Mouse (Mus musculus): ENCODE results near the gene Capn1.

The Capn1 gene

DNA sequence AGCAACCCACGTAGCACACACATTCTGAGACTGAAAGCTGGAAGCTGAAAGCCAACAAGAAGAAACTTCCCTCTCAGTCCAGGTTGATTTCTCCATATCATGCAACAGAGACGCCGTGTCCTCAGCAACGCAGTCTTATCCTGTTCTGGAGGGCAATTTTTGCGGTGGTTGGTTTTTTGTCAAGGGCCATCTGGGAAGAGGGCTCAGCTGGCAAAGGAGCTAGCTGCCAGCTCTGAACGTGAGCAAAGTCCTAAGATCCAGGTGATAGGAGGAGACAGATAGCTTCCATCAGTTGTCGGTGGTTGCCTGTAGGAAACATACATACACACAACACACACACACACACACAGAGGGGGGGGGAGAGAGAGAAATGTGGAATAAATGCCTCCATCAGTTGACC lies 22.6 kb upstream of the Capn1 start:
- no peak for DNase-seq (ENCODE audit: low spot score)

DNA sequence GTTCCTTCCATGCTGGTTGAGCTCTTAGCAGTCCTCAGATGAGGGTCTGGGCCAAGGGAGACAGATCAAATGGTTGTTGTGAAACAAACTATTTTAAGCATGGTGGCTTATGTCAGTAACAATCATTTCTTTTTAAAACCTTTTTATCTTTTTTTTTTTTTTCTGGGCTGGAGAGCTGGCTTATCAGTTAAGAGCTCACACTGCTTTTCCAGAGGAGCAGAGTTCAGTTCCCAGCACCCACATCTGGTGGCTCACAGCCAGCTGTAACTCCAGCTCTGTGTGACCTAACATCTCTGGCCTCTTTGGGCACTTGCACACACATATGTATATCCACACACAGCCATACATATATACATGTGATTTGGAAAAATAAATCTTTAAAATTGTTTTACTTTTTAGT lies 22.0 kb upstream of the Capn1 start:
- no peak for DNase-seq (ENCODE audit: low spot score)

DNA sequence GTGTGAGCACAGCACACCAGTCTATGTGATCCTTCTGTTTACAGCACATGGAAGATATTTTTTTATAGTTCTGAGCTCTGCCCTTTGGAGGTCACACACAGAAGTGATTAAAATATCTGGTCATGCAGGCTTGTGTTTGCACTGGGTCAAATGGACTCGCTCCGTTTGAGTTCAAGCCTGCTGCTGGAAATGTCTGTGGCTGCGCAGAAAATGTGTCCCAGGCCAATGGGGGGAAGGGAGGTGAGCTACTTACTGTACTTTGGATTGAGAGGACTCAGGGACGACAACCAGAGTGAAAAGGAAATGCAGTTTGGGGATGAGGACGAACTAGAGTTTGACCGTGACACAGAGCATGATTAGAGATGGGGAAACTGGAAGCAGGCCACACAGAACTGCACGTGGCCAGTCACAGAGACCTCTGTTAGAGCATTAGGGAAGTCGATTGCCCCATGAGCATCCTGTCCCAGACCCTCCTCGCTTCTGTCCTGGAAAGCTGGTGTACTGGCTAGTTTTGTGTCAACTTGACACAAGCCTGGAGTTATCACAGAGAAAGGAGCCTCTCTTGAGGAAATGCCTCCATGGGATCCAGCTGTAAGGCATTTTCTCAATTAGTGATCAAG lies 20.4 kb upstream of the Capn1 start:
- no peak for DNase-seq (ENCODE audit: low spot score)

DNA sequence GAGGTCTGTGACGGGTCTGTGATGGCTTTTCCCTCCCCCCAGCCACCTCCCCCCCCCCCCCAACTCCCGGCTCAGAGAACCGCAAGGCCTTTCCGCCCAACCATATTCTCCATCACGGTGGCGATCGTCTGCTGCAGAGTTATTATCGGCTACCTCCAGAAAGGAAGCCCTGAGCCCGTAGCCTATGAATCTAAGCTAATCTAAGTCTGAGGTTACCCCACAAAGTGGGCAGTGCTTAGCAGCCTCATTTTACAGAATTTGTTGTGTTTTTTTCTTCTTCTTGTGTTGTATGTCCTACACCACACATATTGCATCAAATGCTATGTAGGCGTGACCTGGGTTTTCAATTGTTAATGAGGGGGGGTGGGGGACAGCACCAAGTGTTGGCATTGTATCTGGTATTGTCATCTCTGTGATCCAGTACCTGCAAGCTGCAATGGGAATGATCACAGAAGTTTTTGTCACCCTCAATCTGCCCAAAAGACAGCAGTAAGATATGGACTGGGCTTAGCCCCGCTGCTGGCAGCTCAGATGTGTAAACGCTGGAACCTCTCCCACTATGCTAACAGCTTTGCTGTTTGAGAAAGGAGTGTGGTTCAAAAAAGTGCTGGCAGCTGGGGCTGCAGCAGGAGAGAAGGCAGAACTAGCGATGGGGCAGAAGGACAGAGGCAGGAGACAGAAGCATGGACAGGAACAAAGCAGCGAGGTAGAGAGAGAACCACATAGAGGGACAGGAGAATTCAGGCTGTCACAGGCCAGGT lies 15.0 kb upstream of the Capn1 start:
- DNase-seq (ENCODE audit: low spot score), result no peak

DNA sequence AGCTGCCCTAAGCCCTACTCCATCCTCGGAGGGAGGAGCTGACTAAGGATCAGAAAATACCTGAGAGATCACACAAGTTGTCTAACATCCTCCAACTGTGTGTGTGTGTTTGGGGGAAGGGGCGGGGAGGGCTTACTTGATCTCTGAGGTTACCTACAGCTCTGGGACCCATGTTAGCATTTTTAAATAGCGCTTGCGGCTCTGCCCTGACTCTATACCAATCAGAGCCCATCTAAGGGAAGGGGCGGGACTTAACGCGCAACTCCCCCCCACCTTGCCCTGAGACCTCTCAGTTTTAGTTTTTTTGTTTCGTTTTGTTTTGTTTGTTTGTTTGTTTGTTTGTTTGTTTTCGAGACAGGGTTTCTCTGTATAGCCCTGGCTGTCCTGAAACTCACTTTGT lies 13.7 kb upstream of the Capn1 start:
- no peak for DNase-seq (ENCODE audit: low spot score)

DNA sequence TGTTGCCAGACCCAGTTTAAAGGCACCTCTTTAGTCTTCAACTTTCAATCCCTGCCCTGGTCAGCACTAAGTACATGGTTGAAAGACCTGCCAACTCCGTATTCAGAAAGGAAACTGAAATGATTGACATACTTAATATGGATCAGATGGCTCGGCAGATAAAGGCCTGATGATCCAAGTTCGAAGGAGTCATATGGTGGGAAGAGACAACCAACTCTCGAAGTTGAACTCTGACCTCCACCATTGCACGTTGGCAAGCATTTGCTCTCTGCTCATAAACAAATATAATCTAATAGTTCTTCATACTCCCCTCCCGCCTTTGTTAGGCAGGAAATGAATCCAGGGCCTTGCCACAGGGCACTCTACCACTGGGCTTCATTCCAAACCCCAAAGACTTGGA lies 13.3 kb upstream of the Capn1 start:
- DNase-seq (ENCODE audit: low spot score), result no peak

DNA sequence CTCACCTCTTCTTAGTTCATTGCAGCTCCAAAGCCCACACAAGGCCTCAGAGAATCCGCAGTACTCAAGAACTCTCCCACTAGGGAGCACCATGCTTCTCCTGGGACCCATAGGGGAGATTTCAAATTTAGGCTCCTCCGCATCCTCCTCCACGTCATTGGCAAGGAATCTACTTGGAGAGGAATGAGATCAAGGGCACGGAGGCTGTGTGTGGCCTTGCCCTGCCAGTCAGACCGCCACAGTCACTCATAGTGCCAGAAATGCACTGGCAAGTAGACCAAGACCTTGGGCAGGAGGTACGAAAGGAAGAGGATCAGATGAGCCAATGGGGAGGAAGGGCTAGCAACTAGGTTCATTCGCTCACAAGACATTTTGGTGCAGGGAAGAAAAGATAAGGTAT lies 8.2 kb upstream of the Capn1 start:
- DNase-seq (ENCODE audit: low spot score), result no peak

DNA sequence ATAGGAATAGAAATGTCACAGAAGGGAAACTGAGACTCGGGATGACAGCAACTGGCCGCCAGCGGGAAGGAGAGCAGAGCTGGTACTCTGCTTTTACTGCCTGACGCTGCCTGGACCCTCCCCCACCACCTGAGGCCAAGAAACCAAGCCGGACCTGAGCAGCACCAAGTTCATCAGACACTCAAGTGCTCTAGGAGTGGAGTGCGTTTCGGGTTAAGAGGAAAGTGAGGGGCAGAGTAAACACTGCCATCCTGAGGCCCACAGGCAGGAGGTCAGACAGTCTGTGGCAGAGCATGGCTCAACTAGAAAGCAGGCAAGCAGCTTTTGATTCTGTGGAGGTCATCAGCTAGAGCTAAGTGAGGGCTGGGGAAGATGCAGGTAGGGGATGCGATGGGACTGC lies 7.4 kb upstream of the Capn1 start:
- no peak for DNase-seq (ENCODE audit: low spot score)

DNA sequence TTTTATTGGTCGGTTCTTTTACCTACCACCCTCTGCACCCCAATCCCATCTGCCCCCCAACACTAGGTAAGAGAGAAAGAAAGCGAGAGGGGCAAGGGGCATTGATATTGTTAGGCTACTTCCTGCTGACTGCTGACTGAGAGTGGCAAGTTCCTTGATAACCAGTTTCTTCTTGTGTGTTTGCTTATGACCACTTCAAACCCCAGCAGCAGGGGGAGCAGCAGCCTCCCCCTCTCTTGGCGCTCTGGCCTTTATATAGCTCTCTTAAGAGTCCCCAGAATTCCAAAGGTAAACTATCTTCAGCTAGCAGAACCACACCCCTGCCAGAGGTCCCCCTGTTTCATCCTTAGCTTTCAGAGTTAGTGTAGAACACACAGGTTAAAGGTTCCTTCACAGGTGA lies 4.6 kb upstream of the Capn1 start:
- no peak for DNase-seq (ENCODE audit: low spot score)

DNA sequence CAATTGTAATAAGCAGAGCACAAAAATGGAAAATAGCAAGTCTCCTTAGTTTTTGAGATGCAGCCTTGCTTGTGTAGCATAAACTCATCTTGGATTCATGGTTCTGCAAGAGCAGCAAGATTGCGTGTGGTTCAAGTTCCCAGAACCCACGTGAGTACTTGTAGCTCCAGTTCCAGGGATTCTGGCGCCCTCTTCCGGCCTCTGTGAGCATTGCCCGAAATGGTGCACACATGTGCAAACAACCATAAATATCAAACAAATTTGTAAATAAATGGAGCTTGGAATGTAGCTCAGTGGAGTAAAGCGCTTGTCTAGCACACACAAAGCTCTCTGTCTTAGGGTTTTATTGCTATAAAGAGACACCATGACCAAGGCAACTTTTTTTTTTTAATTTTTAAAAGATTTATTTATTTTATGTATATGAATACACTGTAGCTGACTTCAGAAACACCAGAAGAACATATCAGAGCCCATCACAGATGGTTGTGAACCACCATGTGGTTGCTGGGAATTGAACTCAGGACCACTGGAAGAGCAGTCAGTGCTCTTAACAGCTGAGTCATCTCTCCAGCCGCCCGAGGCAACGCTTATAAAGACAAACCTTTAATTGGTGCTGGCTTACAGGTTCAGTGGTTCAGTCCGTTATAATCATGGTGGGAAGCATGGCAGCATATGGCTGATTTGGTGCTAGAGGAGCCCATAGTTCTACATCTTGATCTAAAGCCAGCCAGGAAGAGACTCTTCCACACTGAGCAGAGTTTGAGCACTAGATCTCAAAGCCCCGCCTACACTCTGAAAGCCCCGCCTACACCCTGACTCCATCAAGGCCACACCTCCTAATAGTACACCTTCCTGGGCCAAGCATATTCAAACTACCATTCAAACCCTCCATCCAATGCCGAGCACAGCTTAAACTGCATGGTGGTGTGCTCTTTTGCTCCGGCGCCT lies 2.7 kb upstream of the Capn1 start:
- peak; percentile 75 for DNase-seq (ENCODE audit: low spot score)

DNA sequence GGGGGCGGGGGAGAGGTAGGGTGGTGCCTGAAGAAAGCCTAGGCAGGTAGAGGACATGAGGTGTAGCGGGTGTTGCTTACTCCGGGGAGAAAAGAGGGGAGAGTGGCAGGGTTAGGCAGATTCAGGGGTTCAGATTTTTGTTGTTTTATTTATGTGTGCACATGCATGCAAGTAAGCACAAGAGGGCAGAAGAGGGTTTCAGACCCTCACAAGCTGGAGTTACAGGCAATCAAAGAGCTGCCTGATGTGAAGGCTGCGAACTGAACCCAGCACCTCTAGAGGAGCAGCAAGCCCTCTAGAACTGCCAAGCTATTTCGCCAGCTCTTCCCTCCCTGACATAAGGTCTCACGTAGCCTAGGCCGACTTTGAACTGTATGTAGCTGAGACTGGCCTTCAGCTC lies 835 bp upstream of the Capn1 start:
- no peak for DNase-seq (ENCODE audit: low spot score)

DNA sequence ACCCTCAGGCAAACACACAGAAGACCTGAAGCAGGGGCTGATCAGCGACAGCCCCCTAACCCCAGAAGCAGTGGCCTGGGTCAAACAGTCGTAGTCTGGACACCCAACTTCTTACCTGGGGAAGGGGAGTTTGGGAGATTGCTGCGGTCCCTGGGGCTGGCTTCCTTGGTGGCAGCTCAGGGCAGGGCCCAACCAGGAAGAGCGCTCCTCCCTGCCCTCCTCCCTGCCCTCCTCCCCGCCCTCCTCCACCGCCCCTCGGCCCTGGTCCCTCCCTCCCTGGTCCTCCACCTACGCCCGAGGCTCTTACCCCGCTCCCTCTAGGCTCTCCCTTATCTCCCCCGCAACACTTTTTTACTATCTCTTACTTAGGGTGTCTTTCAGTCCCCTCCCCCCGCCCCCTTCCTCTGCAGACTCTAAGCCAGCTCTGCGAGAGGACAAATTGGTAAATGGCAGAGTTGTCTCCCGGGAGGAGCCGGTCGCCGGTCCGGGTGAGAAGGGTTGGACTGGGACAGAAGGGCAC lies 646 bp downstream of the Capn1 start:
- DNase-seq (ENCODE audit: low spot score), result peak; percentile 87

DNA sequence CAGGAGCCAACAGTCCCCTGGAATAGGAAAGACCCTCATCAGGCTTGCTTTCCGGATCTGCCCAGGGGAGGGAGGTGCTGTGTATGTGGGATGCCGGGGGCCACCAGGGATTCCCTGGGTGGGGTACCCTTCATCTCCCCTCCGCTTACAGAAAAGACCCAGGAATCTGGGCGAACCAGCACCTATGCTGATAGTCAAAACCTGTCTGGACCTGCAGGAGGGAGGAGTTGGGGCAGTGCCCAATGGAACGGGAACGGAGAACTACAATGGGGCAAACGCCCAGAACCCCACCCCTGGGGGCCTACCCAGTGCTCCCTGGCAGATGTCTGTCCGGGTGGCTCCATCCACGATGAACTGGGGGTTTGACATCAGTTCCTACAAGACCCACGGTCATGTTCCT lies 2.0 kb downstream of the Capn1 start:
- no peak for DNase-seq (ENCODE audit: low spot score)

DNA sequence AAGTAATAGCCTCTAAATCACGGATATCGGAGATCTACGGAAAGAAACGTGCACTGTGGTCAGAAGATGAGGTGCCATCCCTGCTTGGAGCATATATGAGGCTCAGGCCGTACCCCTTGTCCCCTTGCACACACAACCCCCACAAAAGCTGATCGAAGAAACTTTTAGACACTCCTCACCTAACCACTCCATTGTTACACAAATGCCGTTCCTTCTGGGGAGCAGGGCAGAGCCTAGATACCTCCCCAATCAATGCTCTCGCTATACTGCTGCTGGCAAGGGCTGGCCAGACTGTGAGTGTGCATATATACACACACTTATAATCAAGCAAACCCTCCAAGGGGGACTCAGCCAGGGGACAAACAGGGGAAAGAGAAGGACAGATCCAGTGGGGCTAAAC lies 6.6 kb downstream of the Capn1 start:
- DNase-seq (ENCODE audit: low spot score), result no peak

DNA sequence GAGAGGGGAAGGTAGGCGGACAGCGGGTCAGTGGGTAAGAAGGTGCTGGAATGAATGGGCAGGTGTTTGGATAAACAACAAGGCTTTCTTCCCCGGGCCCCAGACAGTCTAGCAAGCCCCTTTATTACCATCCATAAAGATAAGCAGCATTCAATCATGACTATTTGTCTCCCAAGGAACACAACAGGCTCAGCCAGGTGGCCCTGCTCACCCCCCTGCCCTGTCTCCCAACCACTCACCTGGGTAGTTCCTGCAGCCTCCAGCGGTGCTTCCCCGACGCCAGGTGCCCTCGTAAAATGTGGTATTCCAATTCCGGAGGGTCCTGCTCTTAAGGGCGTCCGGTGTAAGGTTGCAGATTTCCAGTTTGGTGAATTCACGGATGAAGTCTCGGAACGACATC lies 8.7 kb downstream of the Capn1 start:
- no peak for DNase-seq (ENCODE audit: low spot score)

DNA sequence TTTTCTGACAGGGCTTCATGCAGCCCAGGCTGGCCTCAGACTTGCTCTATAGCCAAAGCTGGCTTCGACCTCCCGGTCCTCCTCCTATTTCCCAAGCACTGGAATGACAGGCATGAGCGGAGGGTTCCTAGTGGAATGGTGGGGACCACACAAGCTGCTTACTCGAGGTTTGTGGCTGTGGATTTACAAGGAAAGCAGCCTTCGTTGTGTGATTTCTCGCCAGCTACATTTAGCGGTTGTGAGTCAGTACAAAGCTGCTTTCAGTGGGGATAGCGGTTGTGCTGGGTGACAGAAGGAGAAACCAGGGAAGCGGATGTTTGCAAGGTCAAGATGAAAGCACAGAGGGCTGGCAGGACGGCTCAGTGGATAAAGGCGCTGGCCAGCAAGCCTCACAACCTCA lies 10.2 kb downstream of the Capn1 start:
- no peak for DNase-seq (ENCODE audit: low spot score)

DNA sequence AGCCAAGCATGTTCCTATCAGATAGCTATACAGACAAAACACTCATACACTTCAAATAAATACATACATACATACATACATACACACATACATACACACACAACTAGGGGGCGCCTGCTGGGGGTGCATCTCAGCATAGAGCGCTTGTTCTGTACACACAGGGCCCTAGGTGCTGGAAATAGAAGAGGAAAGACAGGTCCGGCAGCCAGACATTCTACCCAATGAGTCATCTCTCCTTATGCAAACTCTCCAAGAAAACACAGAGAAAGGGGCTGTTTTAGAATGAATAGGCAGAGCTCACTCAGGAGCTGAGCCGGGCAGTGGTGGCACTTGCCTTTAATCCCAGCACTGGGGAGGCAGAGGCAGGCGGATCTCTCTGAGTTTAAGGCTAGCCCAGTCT lies 15.7 kb downstream of the Capn1 start:
- no peak for DNase-seq (ENCODE audit: low spot score)

DNA sequence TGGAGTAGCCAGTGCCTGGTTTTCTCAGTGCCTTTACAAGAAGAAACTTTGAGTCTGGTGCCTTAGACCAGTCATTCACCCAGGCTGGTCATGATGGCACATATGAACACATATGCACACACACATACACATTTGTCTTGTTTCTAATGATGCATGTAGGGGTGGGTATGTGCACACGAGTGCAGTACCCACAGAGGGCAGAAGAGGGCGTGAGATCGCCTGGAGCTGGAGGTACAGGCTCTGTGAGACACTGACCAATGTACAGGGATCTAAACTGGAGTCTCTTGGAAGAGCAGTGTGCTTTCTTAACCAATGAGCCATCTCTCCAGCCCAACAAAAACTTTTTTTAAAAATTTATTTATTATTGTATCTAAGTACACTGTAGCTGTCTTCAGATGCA lies 17.5 kb downstream of the Capn1 start:
- DNase-seq (ENCODE audit: low spot score), result no peak

DNA sequence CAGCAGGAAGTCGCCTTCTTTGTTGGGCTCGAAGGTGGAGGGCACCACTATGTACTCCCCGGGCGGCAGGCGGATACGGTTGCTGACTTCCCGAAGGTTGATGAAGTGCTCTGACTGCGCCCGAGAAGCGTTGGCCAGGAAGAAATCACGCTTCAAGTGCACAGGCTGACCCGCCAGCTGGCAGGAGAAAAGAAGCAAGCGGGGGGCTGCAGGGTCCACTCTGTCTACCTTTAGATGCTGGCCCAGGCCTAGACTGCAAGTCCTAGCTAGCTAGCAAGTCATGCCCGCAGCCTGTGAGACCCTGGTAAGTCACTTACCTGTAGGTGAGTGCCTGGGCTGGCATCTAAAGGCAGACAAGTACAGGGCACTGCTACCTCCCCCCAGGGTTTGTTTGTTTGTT lies 21.0 kb downstream of the Capn1 start:
- no peak for DNase-seq (ENCODE audit: low spot score)

DNA sequence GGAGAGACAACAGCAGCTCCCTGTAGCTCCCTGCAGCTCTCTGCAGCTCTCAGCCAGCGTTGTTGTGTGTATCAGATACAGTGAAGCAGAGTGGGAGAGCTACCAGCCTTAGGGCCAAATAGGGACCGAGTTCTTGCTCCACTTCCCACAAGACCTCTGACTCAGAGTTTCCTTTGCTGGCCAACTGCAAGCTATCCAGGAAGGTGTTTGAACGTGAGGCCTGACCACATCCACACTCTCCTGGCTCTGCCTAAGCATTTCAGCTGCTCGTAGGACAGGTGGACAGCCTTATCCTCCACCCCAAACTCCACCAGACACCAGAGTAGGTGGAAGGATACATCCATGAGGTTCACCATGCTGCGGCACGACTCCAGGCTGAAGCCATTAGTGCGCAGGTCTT lies 23.7 kb downstream of the Capn1 start:
- DNase-seq (ENCODE audit: low spot score), result no peak

DNA sequence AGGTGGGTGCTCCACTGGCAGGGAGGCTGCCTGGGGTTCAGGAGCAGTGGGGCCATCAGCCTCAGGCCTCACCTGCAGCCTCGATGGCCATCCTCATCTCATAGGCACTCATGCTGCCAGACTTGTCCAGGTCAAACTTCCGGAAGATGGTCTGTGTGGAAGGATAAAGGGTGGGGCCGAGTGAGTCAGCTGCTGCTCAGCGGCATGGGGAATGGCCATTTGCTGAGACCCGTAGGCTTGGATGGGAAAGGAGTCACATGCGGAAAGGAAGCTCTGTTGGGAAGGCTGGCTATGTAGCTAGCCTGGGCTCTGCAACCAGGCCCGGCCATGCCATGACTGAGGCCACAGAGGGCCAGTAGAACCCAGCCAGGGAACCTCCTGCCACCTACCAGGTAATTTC lies 24.2 kb downstream of the Capn1 start:
- no peak for DNase-seq (ENCODE audit: low spot score)

DNA sequence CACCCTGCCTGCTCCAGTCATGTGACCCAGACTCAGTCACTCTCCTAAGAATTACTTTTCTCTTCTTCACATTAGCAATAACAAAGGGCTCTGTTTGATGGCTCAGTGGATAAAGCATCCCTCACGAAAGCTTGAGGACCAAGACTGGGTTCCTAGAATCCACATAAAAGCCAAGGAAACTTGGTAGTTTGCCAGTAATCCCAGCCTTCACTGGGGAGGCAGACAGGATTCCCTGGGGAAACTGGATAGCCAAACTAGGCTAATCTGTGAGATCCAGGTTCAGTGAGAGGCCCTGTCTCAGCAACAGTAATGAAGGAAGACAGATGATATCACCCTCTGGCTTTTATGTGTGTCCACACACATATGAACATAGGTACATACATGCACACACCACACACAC lies 24.8 kb downstream of the Capn1 start:
- no peak for DNase-seq (ENCODE audit: low spot score)

DNA sequence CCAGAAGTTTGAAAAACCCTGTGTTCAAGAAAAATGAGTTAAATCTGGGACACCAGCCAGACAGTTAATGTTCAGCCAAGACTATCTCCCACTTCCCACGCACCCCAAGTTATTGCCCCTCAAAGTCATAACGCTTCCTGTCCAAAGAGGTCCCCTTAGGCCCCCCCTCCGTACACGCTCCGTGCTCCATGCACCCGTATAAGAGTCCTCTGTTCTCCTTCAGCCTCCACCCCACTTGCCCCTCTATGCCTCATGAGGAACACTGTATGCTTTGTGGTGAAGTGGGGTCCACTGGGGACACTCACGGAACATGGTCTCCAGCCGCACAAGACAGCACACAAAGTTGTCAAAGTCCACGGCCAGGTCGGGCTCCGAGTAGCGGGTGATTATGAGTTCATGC lies 25.7 kb downstream of the Capn1 start:
- no peak for DNase-seq (ENCODE audit: low spot score)
